Mouse (Mus musculus): Measurements from ENCODE around the gene Gucy2g.

GRCm38 (mm10) chr19:55218741-55219221 is 22.3 kb downstream of the Gucy2g start:
- TF ChIP-seq CTCF (conservative IDR thresholded peaks at IDR 0.05; ENCODE audit: insufficient read depth, insufficient read length, low read depth, low read length) (no peak), POLR2A (IDR thresholded peaks at IDR 0.05; ENCODE audit: low read depth, low read length) (no peak)
